ENCODE assay signal across 14 mouse cellular contexts in the genomic region with DNA sequence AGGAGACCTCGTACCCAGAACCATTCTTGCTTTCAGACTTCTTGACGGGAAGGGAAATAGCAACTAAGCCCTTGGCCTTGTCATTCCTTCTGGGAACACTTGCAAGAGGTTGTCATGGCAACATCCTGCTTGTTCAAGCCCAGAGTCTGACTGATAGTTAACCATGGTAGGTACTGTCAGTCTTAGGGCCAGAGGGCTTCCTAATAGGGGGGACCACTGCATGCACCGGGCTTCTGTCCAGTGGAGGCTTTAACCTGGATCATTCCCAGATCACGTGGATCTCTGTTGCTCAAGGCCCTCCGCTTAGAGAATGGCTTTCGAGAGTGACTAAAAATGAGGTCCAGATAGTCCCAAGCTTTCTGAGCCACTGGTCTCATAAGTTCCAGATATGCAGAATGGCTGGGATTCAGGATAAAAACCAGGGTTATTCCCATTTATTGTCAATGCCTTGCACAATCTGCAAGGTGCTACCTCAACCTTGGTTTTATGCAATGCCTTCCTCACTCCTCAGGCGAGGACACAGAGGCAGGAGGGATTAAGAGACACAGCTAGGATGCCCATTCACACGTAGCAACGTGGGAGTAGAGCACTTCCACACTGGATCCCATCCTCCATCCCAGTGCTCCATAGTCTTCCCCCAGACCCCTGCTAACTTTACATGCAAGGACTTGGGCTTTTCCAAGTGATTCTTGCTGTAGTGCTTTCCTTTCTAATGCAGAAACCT.
DNase-seq lines count a peak whose midpoint lies in the region; ATAC-seq lines count a peak whose summit lies in the region.
"Had no signal": no experiment of that assay in that cellular context is flagged by ENCODE, and none has a peak within 500 bp of the region (broad histone marks: within the 10 kb centered on the region; RNA-seq: fewer than 3 reads in every experiment).

No protein-coding gene starts in this region.

- 0 out of 2 replicates have a peak, but pooled peaks cover 6% of the 10 kb centered on the region for H3K4me1 ChIP-seq in hindbrain, embryonic 12.5 days
- no peaks in the 10 kb centered on the region for H3K4me1 ChIP-seq in hindbrain, embryonic 11.5 days (replicated peaks; ENCODE audit: control insufficient read depth, insufficient read depth, low read length)
- peaks cover 7% of the 10 kb centered on the region for H3K4me1 ChIP-seq in forebrain, embryonic 16.5 days (replicated peaks; ENCODE audit: control insufficient read depth, insufficient read depth, low read length)
- peaks cover 3% of the 10 kb centered on the region; the same call in 1 of the 2 replicates for H3K4me1 ChIP-seq in neural tube, embryonic 14.5 days (ENCODE audit: control insufficient read depth, insufficient read depth, low read length)

- no peaks in the 10 kb centered on the region for H3K9me3 ChIP-seq in hindbrain, embryonic 12.5 days (replicated peaks)
- no peaks in the 10 kb centered on the region for H3K9me3 ChIP-seq in hindbrain, embryonic 11.5 days (ENCODE audit: control insufficient read depth, low read length)
- no peaks in the 10 kb centered on the region for H3K9me3 ChIP-seq in forebrain, embryonic 16.5 days (ENCODE audit: control insufficient read depth, low read length)
- H3K9me3 ChIP-seq in neural tube, embryonic 14.5 days (ENCODE audit: control insufficient read depth, low read length): no peaks in the 10 kb centered on the region

- no peak overlapping the region for H3K9ac ChIP-seq in hindbrain, embryonic 12.5 days
- H3K9ac ChIP-seq in hindbrain, embryonic 11.5 days (ENCODE audit: low read depth, low read length): no peak overlapping the region
- no peak overlapping the region for H3K9ac ChIP-seq in forebrain, embryonic 16.5 days (replicated peaks; ENCODE audit: low read depth, low read length)
- no peak overlapping the region for H3K9ac ChIP-seq in neural tube, embryonic 14.5 days (replicated peaks; ENCODE audit: low read depth, low read length)

- no peak for DNase-seq in hindbrain, embryonic 11.5 days (ENCODE audit: low spot score)
- peak; percentile 45 to 67 for DNase-seq in right cerebral cortex, postnatal 10 days (ENCODE audit: low spot score in 2 of 2)
- DNase-seq in right cerebral cortex, postnatal 14 days: no peak
- no peak for DNase-seq in c-Kit-positive CD71-positive TER-119-positive erythroid progenitor cells, embryonic 14.5 days (ENCODE audit: low spot score)
- no peak for DNase-seq in heart, adult 8-10 months (ENCODE audit: low spot score)
- DNase-seq: adrenal gland, adult 2 months; cerebellum, adult 9-10 months; lung, adult 2 months had no signal

- no peak overlapping the region for H3K4me3 ChIP-seq in hindbrain, embryonic 12.5 days
- no peak overlapping the region for H3K4me3 ChIP-seq in hindbrain, embryonic 11.5 days (ENCODE audit: low read depth, low read length)
- H3K4me3 ChIP-seq in forebrain, embryonic 16.5 days (replicated peaks; ENCODE audit: low read length): no peak overlapping the region
- no peak overlapping the region for H3K4me3 ChIP-seq in neural tube, embryonic 14.5 days (ENCODE audit: low read depth, low read length)
- H3K4me3 ChIP-seq: left cerebral cortex, adult 2 months; myocyte had no signal

- H3K27ac ChIP-seq in hindbrain, embryonic 12.5 days: no peak overlapping the region
- H3K27ac ChIP-seq in hindbrain, embryonic 11.5 days (ENCODE audit: low read depth, low read length): no peak overlapping the region
- no peak overlapping the region for H3K27ac ChIP-seq in forebrain, embryonic 16.5 days (ENCODE audit: low read length)
- no peak overlapping the region for H3K27ac ChIP-seq in neural tube, embryonic 14.5 days (ENCODE audit: low read depth, low read length)
- H3K27ac ChIP-seq: left cerebral cortex, adult 2 months had no signal

- no peaks in the 10 kb centered on the region for H3K36me3 ChIP-seq in hindbrain, embryonic 12.5 days
- no peaks in the 10 kb centered on the region for H3K36me3 ChIP-seq in hindbrain, embryonic 11.5 days (ENCODE audit: control insufficient read depth, insufficient read depth, low read length)
- no peaks in the 10 kb centered on the region for H3K36me3 ChIP-seq in forebrain, embryonic 16.5 days (ENCODE audit: control insufficient read depth, insufficient read depth)
- no peaks in the 10 kb centered on the region for H3K36me3 ChIP-seq in neural tube, embryonic 14.5 days (ENCODE audit: control insufficient read depth, insufficient read depth, low read length)

- H3K27me3 ChIP-seq in hindbrain, embryonic 12.5 days: no peaks in the 10 kb centered on the region
- no peaks in the 10 kb centered on the region for H3K27me3 ChIP-seq in hindbrain, embryonic 11.5 days (ENCODE audit: control insufficient read depth, insufficient read depth, low read length)
- no peaks in the 10 kb centered on the region for H3K27me3 ChIP-seq in forebrain, embryonic 16.5 days (replicated peaks; ENCODE audit: control insufficient read depth, insufficient read depth, low read length)
- no peaks in the 10 kb centered on the region for H3K27me3 ChIP-seq in neural tube, embryonic 14.5 days (ENCODE audit: control insufficient read depth, insufficient read depth, low read length)

- ATAC-seq in hindbrain, embryonic 12.5 days (ENCODE audit: low FRiP score): peak; percentile 73
- ATAC-seq in hindbrain, embryonic 11.5 days (ENCODE audit: low FRiP score): no peak
- ATAC-seq in forebrain, embryonic 16.5 days: peak; percentile 82
- ATAC-seq in neural tube, embryonic 14.5 days (ENCODE audit: low read depth): 0 out of 2 replicates have a peak, but pooled peaks have one; percentile 50
- ATAC-seq: intestine, postnatal 0 days had no signal

- 77% methylated on average over 9 of the region's 9 CpGs for WGBS in hindbrain, embryonic 12.5 days
- 70% methylated on average over 9 of the region's 9 CpGs for WGBS in hindbrain, embryonic 11.5 days
- WGBS in forebrain, embryonic 16.5 days: 61% methylated on average over 9 of the region's 9 CpGs
- 72% methylated on average over 9 of the region's 9 CpGs for WGBS in neural tube, embryonic 14.5 days

- no peak overlapping the region for H3K4me2 ChIP-seq in hindbrain, embryonic 12.5 days (replicated peaks)
- H3K4me2 ChIP-seq in hindbrain, embryonic 11.5 days (replicated peaks; ENCODE audit: low read depth, low read length): no peak overlapping the region
- H3K4me2 ChIP-seq in forebrain, embryonic 16.5 days (ENCODE audit: low read length): no peak overlapping the region
- no peak overlapping the region for H3K4me2 ChIP-seq in neural tube, embryonic 14.5 days (ENCODE audit: low read depth, low read length)

Comparison
In these comparisons a context has a peak if more than half of its experiments do, and no peak if none do; other contexts are left out.
1. DNase-seq: peak in right cerebral cortex, postnatal 10 days (2 of 2); none in hindbrain, embryonic 11.5 days (single experiment), right cerebral cortex, postnatal 14 days (single experiment), c-Kit-positive CD71-positive TER-119-positive erythroid progenitor cells, embryonic 14.5 days (single experiment) and heart, adult 8-10 months (single experiment).